Mouse (Mus musculus): ENCODE data around the gene E130114P18Rik.

Gene E130114P18Rik

GRCm38 (mm10) chr4:97661611-97662273 is 116.1 kb downstream of the E130114P18Rik start:
- peak; percentile 19 for DNase-seq (ENCODE audit: low read depth, low spot score)

DNA sequence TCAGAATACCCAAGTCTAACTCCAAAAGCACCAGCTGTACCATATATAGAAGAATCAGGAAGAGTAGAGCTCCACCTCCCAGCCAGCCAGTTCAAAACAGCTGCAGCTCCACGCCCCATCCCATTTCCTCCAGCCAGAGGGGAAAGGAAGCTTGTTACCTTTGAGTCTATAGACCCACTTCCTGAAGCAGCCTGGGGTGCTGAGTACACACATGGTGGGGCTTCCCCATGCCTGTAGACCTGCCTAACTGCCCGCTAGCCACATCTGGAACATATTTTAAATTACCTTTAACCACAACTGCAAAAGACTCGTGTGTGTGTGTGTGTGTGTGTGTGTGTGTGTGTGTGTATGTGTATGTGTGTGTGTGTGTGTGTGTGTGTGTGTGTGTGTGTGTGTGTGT is 120.3 kb downstream of the E130114P18Rik start:
- no peak for DNase-seq (ENCODE audit: low read depth, low spot score)

GRCm38 (mm10) chr4:97649626-97650015 is 128.3 kb downstream of the E130114P18Rik start:
- peak; percentile 83 for DNase-seq (ENCODE audit: low read depth, low spot score)

DNA sequence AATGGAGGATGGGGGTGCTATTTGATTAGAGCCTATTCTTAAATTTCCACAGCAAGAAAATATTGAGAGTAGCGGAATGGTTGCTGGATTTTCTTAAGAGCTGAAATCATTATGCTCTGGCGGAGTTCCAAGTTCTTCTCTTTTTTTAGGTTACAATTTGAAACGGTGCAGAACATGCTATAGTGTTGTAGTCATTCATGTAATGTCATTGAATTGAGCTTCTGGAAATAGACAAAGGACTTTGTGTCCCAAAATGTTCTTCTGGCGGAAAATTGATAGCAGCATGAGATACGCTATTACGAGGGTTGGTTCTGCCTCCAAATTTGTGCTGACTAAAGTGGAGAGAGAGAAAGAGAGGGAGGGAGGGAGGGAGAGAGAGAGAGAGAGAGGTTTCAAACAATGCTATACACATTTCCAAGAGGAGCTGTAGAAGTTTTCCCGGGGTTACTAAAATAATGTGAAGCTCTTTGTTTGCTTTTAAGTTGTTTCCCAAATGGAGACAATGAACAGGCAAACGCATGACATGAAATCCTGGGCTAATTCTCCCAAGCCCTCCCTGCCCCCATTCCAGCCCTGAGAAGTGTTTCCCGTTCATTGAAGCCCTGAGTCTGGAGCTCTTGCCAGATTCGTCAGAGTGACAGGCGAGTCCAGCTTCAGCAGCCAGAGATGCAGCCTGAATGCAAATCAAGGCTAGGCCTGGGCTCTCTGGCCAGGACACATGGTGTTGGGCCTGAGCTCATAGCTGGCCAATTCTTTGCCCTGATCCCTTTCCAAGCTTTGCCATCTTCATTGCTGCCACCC is 128.9 kb downstream of the E130114P18Rik start:
- DNase-seq (ENCODE audit: low read depth, low spot score), result peak; percentile 98

DNA sequence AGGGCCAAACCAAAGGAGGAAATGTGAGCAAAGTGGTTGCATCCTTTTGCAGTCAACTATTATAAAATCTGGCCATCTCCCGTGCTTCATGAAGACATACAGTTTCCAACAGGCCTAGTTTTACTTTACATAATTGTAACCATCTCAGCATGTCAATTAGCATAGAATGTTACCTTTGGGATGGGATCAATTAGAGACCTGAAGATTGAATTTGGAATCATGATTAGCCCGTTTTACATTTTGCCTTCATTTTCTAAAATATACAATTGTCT is 129.5 kb downstream of the E130114P18Rik start:
- DNase-seq (ENCODE audit: low read depth, low spot score), result no peak

GRCm38 (mm10) chr4:97647700-97648435 is 130.0 kb downstream of the E130114P18Rik start:
- DNase-seq (ENCODE audit: low read depth, low spot score), result peak; percentile 94

- DNase-seq (ENCODE audit: low read depth, low spot score), result no peak
These were observed 130.6 kb downstream of the E130114P18Rik start for GRCm38 (mm10) chr4:97647236-97647635.

- DNase-seq (ENCODE audit: low read depth, low spot score), result no peak
These were observed 137.5 kb downstream of the E130114P18Rik start for GRCm38 (mm10) chr4:97640385-97640784.

DNA sequence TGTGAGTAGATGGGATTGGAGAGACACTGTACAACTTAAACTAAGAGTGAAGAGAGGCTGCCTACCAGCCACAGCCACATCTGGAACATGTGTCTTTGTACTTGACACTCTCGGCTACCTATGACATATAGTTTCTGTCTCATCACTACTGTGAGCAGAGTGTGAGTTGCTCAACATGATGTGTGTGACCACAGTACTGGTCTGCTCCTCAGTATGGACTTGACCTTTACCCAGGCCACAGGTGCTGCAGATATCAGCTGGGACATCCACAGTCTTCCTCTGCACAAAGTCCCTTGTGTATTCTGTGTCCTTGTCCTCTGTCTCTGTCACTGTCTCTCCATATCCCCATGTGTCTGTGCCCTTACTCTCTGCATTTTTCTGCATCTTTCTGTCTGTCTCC is 141.3 kb downstream of the E130114P18Rik start:
- DNase-seq (ENCODE audit: low read depth, low spot score), result no peak

DNA sequence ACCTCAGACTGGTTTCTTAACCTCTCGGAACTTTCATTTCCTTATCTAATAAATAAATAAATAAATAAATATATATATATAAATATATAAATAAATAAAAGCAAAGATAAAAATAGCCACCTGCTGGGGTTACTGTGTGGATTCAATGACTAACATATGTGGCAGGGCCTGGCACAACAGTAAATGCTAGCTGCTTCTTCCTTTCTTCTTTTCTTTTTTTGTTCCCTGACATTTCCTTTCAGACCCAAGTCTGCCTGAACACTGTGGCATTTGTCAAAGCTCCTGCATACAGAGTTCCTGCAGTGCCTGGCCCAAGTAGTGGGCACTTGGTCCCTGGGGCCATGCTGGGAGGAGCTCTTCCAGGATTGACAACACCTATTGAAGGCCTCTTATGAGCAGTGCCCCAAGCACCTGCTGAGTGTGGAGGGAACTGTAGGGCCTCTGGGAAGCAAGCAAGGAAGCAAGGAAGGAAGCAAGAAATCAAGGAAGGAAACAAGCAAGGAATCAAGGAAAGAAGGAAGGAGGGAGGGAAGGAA is 142.1 kb downstream of the E130114P18Rik start:
- DNase-seq (ENCODE audit: low read depth, low spot score), result no peak

- DNase-seq (ENCODE audit: low read depth, low spot score), result peak; percentile 67
These were observed 142.6 kb downstream of the E130114P18Rik start for GRCm38 (mm10) chr4:97635296-97635755.

DNA sequence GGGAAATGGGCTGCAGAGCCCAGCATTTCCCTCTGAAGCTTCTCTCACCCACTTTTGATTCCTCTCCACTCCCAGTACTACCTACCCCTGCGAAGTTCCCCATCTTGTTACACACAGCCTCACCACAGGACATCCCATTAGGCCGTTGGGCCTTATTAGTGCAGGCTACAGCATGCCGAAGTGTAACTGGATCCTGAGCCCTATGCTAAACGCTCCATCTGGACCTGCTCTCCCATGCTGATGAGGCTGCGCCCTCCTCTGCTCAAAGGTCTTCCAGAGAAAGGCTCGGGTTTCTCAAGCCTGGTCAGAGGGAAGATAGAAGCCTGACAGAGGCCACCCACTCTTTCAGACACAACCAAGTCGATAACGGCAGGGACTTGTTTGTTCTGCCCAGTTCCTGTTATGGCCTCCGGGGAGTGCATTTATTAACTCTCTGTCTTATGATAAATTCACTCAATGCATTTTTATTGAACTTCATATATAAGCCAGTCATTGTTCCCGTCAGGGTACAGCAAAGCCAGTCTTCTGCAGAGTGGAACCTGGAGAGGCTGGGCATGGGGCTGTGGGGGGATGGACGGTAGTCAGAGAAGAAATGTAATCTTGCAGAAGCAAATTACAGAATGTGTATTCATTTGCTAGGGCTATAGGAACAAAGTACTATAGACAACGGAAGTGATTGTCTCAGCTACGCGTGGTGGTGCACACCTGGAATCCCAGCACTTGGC is 148.8 kb downstream of the E130114P18Rik start:
- no peak for DNase-seq (ENCODE audit: low read depth, low spot score)

DNA sequence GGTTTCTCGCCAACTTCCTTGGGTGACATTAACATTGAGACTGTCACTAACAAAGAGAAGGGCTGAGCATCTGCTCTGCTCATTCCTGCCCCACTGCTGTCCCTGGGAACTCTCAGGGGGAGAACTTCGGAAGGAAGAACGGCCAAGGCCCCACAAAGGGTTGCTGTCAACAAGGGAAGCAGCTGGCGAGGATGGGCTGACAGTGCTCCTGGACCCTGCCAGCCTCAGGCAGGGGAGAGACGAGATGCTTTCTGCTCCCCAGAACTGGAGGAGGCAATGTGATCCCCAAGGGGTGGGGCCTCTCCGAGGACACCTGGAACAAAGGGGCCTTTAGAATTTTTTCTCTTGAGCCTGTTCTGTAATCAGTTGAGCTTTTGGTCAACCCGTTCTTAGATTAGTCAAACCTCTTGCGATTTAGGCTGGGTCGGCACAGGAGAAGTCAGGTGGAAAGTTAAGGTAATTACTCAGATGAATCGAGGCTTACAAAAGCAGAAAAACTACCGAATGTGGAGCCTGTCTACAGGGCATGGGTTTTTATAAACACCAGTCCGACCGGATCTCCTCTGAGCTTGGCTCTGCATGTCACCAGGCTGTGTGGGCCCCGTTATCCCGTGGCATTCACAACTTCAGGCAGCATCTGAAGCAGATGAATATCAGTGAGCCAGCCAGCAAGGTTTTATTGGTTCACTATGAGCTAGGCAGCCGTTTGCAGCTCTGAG is 151.7 kb downstream of the E130114P18Rik start:
- DNase-seq (ENCODE audit: low read depth, low spot score), result no peak

- DNase-seq (ENCODE audit: low read depth, low spot score), result peak; percentile 39
These were observed 154.7 kb downstream of the E130114P18Rik start for GRCm38 (mm10) chr4:97623165-97623564.

DNA sequence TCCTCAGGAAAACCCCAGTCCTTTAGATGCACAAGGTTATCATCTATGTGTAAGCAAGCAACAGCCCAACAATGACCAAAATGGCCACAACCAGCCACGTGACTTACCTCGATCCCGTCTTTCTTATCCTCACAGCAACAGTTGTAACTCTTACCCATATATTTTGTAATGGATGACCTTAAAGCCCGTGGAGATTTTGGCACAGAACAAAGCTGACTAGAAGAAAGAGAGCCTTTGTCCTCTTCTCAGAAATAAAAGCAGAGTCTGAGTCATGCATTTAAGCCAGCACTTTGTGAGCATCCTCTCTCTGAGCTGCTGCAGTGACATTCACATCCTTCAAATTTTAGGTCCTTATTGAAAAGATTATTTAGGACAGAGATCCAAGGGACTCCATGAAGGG is 156.1 kb downstream of the E130114P18Rik start:
- DNase-seq (ENCODE audit: low read depth, low spot score), result no peak

DNA sequence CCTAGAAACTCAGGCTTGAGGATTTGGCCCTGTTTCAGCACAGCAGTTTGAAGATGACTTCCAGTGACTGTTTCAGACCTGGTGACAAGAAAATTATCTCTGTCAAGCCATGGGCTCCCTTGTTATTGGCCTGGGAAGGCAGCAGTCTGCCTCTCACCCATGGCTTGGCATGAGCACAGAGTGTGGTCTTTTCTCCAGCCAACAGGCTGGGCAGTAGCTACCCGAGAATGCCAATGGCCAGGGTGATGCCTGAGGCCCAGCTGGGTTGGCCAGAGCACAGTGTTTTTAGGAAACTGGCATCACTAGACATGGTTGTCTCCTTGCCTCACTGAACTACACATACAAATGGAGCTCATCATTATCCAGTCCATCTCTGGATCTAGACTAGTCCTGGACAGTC is 157.5 kb downstream of the E130114P18Rik start:
- DNase-seq (ENCODE audit: low read depth, low spot score), result no peak

DNA sequence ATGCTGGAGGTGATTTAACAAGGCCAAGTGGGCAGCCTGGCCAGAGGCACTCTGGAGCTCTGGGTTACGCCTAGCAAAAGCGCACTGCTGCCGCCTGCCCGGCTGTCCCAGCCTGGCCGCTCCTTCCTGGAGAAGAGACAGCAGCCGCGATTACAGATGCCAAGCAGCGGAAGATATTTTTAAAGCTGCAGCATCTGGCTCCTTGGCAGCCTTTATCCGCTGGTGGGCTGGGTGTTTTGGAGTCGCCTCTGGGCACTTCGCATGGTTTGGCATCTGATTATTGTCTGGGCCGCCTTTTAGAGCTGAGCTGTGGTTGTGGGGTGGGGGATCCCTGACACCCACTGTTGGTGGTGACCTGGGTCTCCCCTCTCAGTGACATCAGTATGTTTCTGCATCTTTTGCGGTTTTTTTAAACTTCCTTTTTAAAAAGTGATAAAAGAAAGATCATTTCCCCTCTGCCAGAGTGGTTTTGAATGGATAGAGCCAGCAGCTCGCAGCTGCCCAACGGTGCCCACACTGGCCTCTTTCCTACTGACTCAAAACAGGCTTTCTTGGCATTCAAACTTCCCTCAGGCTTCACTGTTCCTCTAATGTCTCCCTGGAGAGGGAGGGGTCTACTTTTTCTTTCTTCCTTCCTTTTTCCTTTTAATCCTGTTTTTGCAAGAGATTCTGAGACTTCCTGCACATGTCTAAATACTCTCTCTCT is 159.1 kb downstream of the E130114P18Rik start:
- peak; percentile 76 for DNase-seq (ENCODE audit: low read depth, low spot score)

- no peak for DNase-seq (ENCODE audit: low read depth, low spot score)
These were observed 162.8 kb downstream of the E130114P18Rik start for GRCm38 (mm10) chr4:97615031-97615430.

- peak; percentile 77 for DNase-seq (ENCODE audit: low read depth, low spot score)
These were observed 166.5 kb downstream of the E130114P18Rik start for GRCm38 (mm10) chr4:97611251-97611847.
